Mouse (Mus musculus) intestine, embryonic 14.5 days (tissue): ENCODE measurements at regions not wholly inside any gene's neighbourhood (a gene's known extent, or its start where the extent isn't known, plus 50 kb on each side); places are given as distances from the start of the nearest gene placed in this dataset.

Experiments used
- ATAC-seq: fragments of 200-750 bp; cut with Nextera tagmentation; replicated peaks from 2 replicates; pipeline ENCODE4 v1.8.0; 2017; ENCODE audit warnings: low read depth, moderate number of reproducible peaks, moderate TSS enrichment, moderate library complexity; ENCODE audit not compliant: low FRiP score, low TSS enrichment
- DNase-seq: peaks from one replicate; pipeline ENCODE4 v3.0.0-alpha.2; 2018; ENCODE audit warnings: low spot score
- H3K27ac ChIP-seq: fragments of 300-500 bp; sonication (generic); 2 replicates; pipeline ENCODE4 v1.5.1; 2014; ENCODE audit warnings: low read depth, mild to moderate bottlenecking, control low read depth
- H3K27me3 ChIP-seq: fragments of 300-500 bp; sonication (generic); replicated peaks from 2 replicates; pipeline ENCODE4 v1.6.1; 2014; ENCODE audit warnings: low read length, control low read depth; ENCODE audit not compliant: control insufficient read depth, insufficient read depth
- H3K36me3 ChIP-seq: fragments of 300-500 bp; sonication (generic); 2 replicates; pipeline ENCODE4 v1.6.1; 2014; ENCODE audit warnings: low read length, control low read depth; ENCODE audit not compliant: control insufficient read depth, insufficient read depth
- H3K4me1 ChIP-seq: fragments of 300-500 bp; sonication (generic); replicated peaks from 2 replicates; pipeline ENCODE4 v1.6.1; 2014; ENCODE audit warnings: low read length, control low read depth, mixed read lengths; ENCODE audit not compliant: control insufficient read depth, insufficient read depth
- H3K4me2 ChIP-seq: fragments of 300-500 bp; sonication (generic); 2 replicates; pipeline ENCODE4 v1.6.1; 2014; ENCODE audit warnings: low read length
- H3K4me3 ChIP-seq: fragments of 300-500 bp; sonication (generic); 2 replicates; pipeline ENCODE4 v1.5.1; 2014; ENCODE audit warnings: low read depth, low read length, control low read depth, mixed read lengths
- H3K9ac ChIP-seq: fragments of 300-500 bp; sonication (generic); 2 replicates; pipeline ENCODE4 v1.6.1; 2014; ENCODE audit warnings: mild to moderate bottlenecking, low read length
- H3K9me3 ChIP-seq: fragments of 300-500 bp; sonication (generic); 2 replicates; pipeline ENCODE4 v1.6.1; 2016; ENCODE audit warnings: low read length, control low read depth; ENCODE audit not compliant: control insufficient read depth
- WGBS: fragments of 180-500 bp; shearing (Covaris S2); extraction: QIAGEN DNeasy Blood & Tissue Kit; methylation state at CpG from one replicate; pipeline ENCODE4 v1.1.7; 2014; 5-methylcytosine and 5-hydroxymethylcytosine counted together

DNA sequence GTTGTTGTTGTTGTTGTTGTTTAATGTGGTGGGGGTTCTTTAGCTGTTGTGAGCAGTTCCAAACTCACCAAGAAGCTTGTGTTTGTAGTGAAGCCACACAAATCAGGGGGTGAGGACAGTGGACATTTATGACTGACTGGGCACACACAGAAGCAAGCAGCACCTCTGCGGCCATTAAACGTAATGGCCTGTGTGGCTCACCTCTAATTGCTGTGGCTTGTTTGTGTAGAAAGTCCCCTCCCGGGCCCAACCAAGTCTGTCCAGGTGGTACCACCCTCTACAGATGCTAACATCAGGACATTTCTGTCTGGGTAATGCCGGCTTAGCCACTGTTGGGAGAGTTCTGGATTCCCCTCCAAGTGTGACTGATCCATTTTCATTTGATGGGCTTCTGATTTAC lies 56.1 kb upstream of the Stx16 start:
- WGBS: 69% methylated on average over 4 of the region's 4 CpGs
- H3K9me3 ChIP-seq: no peaks in the 10 kb centered on the region
- DNase-seq: peak; percentile 18
- no peak overlapping the region for H3K4me2 ChIP-seq
- H3K4me3 ChIP-seq: no peak overlapping the region
- ATAC-seq: no peak
- no peaks in the 10 kb centered on the region for H3K36me3 ChIP-seq
- no peak overlapping the region for H3K9ac ChIP-seq
- no peaks in the 10 kb centered on the region for H3K27me3 ChIP-seq
- peaks cover 10% of the 10 kb centered on the region; the same call in 1 of the 2 replicates for H3K4me1 ChIP-seq
- H3K27ac ChIP-seq: no peak overlapping the region

DNA sequence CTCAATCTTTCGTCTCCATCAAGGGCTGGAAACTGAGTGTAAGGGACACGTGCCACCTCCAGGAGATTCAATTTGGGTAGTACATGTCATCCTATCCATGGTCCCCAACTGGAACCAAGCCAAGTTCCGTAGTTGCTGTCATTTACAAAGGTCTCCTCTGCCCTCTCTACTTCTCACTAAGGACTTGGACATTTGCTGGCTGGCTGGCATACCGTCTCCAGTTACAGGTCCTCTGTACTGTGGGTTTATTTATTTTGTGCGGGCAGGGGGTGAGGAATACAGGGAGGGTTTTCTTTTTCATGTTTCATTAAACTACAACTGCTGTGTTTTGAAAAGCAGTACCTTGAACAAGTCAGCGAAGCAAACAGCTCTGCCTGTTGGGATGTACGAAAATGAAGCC lies 55.7 kb upstream of the Stx16 start:
- no peak overlapping the region for H3K4me3 ChIP-seq
- no peaks in the 10 kb centered on the region for H3K27me3 ChIP-seq
- peak; percentile 45 for DNase-seq
- 75% methylated on average over 7 of the region's 7 CpGs for WGBS
- H3K27ac ChIP-seq: no peak overlapping the region
- no peak for ATAC-seq
- H3K4me1 ChIP-seq: peaks cover 7% of the 10 kb centered on the region; the same call in 1 of the 2 replicates
- no peak overlapping the region for H3K4me2 ChIP-seq
- H3K9ac ChIP-seq: no peak overlapping the region
- H3K36me3 ChIP-seq: no peaks in the 10 kb centered on the region
- no peaks in the 10 kb centered on the region for H3K9me3 ChIP-seq

DNA sequence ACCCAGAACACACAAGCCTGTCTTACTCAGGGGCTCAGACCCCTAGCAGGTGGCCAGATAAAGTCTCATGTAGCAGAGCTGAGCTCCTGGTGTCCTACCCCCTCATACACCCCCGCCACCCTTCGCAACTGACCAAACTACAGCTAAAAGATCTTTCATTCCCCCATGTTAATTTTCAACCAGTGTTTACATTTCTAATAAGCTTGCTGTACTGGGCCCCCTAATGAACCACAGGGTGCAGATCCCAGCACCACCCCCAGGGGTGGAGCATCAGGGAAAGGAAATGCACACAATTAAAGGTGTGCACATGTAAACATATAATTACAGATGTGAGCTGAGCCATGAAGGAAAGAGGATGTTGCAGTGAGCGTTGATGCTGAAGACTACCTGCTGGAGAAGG lies 54.6 kb upstream of the Stx16 start:
- H3K36me3 ChIP-seq: no peaks in the 10 kb centered on the region
- H3K4me3 ChIP-seq: no peak overlapping the region
- WGBS: 81% methylated on average over 3 of the region's 3 CpGs
- peaks cover 12% of the 10 kb centered on the region for H3K4me1 ChIP-seq
- H3K27ac ChIP-seq: no peak overlapping the region
- H3K9ac ChIP-seq: no peak overlapping the region
- no peaks in the 10 kb centered on the region for H3K27me3 ChIP-seq
- H3K9me3 ChIP-seq: no peaks in the 10 kb centered on the region
- no peak overlapping the region for H3K4me2 ChIP-seq
- ATAC-seq (no peak), DNase-seq (peak; percentile 52)

DNA sequence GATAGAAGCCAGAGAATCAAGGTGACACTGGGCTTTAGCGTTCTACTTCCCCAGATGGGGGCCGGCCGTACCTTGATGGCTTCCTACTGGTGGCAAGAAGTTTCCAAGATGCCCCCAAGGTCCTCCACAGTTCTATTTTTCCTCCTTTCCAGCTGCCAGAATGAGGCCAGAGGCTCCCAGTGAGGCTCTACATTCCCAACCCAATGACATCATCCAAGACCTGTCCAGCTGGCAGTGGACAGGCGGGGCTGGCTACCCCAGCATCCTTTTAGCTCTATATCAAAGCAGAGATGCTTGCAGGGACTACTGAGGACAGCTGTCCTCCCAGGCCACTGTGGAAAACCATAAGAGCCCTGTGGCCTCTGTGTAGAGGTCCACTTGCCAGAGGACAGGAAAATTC lies 53.8 kb upstream of the Stx16 start:
- peak; percentile 49 for DNase-seq
- no peak overlapping the region for H3K4me2 ChIP-seq
- H3K4me3 ChIP-seq: no peak overlapping the region
- no peak overlapping the region for H3K27ac ChIP-seq
- H3K9me3 ChIP-seq: no peaks in the 10 kb centered on the region
- ATAC-seq: no peak
- H3K4me1 ChIP-seq: peaks cover 13% of the 10 kb centered on the region
- no peaks in the 10 kb centered on the region for H3K36me3 ChIP-seq
- H3K9ac ChIP-seq: no peak overlapping the region
- no peaks in the 10 kb centered on the region for H3K27me3 ChIP-seq
- WGBS: 85% methylated on average over 4 of the region's 4 CpGs

DNA sequence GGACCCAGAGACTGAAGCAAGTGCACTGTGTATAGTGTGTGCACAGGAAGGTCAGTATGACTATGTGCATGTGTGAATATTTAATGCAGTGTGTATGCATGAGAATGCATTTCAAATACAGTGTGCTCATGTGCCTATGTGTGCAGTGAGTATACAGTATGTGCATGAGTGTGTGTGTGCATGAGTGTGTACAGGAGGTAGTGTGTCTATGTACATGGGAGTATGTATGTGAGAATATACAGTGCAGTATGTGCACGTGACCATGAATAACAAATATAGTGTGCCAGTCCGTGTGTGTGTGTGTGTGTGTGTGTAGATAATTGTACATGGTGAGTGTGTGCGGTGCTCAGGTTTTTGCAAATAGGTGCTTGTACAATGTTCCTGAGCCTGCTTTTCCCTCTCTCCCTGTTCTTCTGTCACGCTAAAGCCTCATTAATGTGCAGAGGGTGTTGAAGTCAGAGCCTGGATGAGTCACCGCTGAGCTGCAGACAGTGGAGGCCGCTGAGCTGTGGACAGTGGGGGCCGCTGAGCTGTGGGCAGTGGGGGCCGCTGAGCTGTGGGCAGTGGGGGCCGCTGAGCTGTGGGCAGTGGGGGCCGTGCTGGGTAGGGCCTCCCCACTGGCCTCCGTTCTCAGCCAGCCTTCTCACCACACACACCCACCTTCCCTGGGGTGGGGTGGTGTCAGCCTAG lies 50.8 kb upstream of the Stx16 start:
- Histone ChIP-seq H3K4me1 (peaks cover 7% of the 10 kb centered on the region; the same call in 1 of the 2 replicates), H3K4me3 (no peak overlapping the region), H3K36me3 (no peaks in the 10 kb centered on the region), H3K27ac (no peak overlapping the region), H3K9me3 (no peaks in the 10 kb centered on the region), H3K9ac (no peak overlapping the region), H3K4me2 (no peak overlapping the region), H3K27me3 (no peaks in the 10 kb centered on the region)
- peak; percentile 41 for DNase-seq
- no peak; the same call in 1 of the 2 replicates for ATAC-seq
- WGBS: 62% methylated on average over 11 of the region's 11 CpGs
